Mouse (Mus musculus) ovary, postnatal 14 days (tissue): Measurements from ENCODE around the gene Slc35f6.

Source experiments
- DNase-seq: peaks from one replicate; pipeline ENCODE4 v3.0.0; 2022; ENCODE audit warnings: low spot score

The Slc35f6 gene

GRCm38 (mm10) chr5:30621211-30621790 lies 26.4 kb upstream of the Slc35f6 start:
- DNase-seq, result no peak

DNA sequence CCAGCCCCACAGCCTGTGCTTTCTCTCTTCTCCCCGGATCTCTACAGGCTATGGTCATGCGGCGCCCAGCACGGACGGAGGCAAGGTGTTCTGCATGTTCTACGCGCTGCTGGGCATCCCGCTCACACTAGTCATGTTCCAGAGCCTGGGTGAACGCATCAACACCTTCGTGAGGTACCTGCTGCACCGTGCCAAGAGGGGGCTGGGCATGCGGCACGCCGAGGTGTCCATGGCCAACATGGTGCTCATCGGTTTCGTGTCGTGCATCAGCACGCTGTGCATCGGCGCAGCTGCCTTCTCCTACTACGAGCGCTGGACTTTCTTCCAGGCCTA lies 25.9 kb upstream of the Slc35f6 start:
- no peak for DNase-seq

- no peak for DNase-seq
These were observed 25.4 kb upstream of the Slc35f6 start for GRCm38 (mm10) chr5:30622177-30622840.

DNA sequence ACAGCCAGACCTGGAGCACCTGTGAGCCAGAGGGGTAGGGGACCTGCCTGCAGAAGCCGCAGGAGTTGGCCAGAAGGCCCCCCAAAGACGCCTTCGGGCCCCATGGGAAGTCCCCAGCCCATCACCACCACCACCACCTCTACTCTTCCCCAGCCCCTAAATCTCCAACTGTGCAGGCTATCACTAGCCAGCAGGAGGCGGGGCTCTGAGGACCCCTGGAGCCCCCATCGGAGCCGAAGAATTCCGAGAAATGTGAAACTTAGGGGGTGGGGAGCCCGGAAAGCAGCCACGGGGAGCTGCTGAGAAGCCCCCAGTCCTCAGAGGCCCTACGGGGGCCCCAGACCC lies 24.9 kb upstream of the Slc35f6 start:
- DNase-seq, result no peak

DNA sequence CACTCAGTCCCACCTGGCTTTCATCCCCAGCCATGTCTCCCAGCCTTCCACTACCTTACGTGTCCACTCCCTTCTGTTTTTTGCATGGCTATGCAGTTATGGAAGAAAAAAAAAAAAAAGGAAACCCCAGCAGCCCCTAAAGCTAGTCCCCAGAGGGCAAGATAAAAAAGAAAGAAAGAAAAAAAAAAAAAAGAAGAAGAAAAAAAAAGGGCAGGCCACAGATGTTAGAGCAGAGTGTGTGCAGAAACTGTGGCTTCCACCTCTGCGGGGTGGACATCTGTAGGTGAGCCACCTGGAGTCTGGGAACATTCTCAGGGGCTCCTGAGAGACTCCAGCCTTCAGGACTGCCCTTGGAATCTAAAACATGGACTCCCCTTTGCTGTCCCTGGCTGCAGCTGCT lies 24.4 kb upstream of the Slc35f6 start:
- no peak for DNase-seq

DNA sequence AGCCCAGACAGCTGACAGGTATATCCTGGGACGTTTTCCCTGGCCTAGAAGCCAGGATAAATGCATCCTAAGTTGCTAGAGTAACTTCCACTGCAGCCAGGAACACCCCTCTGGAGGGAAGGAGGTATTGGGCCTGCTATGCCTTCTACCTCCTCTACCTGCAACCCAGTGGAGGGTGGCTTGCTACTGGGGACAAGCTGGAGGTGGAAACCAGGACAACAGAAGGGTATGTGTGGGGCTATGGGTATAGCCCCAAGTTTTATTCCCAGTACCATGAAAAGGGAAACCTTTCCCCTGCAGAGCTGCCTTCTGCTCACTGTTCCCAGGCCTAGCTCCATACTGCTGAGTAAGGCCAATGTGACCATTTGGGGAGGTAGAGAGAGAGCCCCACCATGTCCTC lies 23.4 kb upstream of the Slc35f6 start:
- no peak for DNase-seq

DNA sequence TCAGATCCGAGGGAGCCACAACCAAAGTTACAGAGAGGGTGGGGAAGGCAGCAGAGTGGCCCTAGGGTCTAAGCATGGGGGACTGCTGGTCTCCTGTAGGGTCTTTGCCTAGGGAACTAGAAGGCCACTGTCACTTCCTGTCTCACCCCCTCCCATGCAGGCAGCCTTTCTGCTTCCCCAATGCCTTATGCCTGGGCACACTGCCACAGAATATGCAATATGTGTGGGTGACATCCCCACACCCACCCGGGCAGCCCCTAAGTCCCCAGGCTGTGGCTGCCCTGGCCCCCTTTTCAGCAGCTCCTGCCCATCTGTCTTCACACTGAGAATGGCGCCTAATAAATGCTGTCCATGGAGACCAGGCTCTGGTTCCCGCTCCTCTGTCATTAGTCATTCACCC lies 22.8 kb upstream of the Slc35f6 start:
- DNase-seq, result no peak

DNA sequence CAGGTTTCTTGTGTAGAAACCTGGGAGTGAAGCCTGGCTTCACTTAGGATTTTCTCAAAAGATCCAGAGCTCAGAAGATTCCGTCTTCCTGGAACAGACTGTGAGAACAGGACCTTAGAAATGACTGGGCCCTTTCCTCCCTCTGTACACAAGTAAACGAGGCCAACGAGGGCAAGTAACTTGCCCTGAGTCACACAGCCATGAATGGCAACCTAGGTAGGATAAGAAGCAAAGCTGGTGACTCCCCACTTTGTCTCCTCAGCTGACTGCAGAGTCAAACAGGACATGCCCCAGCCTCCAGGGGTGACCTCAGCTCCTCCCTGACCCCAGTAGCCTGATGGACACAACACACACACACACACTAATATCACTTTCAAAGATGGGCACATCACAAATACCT lies 22.4 kb upstream of the Slc35f6 start:
- DNase-seq, result no peak

- no peak for DNase-seq
These were observed 21.2 kb upstream of the Slc35f6 start for GRCm38 (mm10) chr5:30626331-30627105.

DNA sequence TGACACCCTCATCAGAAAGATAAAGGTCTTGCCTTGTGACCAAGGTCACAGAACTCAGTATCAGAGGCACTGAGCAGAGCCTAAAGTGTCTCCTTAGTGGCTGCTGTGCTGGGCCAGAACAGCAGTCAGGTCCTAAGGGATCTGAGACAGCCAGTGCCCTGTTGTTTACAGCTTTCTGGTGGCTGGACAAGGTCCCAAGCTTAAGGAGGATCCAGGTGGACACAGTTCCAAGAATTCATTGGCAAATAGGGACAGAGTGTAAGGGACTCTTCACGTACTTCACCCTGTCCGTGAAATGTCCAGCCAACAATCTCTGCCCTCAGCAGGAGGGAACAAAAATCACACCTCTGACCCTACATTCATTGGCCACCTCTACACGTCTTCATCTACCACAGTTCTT lies 19.2 kb upstream of the Slc35f6 start:
- no peak for DNase-seq

DNA sequence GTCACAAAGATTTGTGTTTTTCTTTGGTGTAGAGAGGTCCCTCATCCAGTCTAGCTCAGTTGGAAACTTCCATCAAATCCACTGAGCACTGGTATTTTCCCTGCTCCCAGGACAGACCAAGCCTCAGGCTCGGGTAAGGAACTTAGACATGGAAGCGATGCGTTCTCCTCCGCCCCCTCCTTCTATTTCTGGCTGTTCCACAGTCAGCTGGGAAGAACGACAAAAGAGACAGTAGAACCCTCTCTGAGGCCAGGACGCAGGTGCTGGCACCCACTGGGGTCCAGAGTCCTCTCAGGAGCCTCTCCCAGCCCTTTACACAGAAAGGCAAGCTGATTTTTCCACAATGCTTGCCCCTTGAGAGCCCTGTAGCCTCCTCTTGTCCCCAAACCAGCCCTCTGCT lies 17.3 kb upstream of the Slc35f6 start:
- DNase-seq, result no peak

GRCm38 (mm10) chr5:30632134-30632533 lies 15.6 kb upstream of the Slc35f6 start:
- no peak for DNase-seq

DNA sequence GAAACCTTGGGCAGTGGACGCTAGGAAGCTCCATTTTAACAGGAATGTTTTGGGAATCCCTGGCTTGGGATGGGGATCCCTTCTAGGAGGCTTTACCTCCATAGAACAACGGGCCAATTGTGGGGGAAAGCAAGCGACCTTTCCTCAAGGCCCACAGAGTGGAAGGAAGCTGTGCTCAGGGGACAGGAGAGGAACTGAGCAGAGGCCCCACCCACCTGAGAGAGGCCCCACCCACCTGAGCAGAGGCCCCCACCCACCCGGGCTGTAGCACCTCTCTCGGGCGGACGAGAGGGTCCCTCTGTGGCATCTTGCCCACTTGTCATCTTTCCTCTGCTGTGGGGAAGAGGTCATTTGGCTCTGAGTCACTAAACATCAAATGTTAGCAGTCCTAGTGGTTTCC lies 10.7 kb upstream of the Slc35f6 start:
- no peak for DNase-seq

DNA sequence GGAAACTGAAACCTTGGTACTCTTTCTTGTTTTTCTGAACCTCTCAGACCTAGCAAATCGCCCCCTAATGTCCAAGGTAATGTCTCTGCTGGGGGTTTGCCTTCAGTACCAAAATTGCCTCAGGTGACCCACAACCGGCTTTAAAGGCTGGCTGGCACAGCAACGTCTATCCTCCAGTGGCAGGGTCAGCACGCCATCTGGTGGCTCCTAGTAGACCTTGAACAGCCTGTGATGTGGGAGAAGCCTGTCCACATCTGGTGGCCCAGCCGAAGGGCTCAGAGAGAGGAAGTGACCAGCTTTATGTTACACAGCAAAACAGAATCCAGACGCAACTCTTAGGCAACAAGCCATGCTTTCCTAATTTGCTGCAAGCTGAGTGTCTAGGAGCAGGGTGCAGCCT lies 9.7 kb upstream of the Slc35f6 start:
- peak; percentile 65 for DNase-seq

DNA sequence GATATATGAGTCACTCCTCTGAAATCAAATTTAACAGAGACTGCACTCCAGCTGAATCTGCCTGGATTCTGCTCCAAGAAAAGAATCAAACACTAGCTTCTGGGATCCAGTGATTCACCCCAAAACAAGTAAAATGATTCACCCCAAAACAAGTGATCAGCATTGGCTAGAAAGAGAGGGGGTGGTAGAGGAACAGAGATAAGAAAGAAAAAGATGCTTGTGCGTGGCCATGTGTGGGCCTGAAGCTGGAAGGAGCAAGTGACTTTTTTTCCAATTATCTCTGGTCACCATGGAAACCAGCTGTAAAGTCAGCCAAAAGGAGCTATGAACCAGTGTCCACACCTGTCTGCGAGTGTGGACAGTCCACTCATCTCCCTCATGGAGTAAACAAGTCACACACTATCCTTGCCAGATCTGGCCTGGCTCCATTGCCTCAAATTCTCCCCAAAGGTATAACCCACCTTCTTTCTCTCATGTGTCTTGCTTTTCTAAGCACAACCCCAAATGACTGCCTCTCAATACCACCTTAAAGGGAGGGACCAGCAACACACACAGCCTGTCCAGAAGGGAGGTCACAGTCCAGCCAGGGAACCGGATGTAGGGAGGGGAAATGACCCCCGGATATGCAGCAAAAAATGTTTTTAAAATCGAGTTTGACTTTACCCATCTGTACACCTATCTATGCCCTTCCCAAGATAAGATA lies 4.1 kb upstream of the Slc35f6 start:
- no peak for DNase-seq

DNA sequence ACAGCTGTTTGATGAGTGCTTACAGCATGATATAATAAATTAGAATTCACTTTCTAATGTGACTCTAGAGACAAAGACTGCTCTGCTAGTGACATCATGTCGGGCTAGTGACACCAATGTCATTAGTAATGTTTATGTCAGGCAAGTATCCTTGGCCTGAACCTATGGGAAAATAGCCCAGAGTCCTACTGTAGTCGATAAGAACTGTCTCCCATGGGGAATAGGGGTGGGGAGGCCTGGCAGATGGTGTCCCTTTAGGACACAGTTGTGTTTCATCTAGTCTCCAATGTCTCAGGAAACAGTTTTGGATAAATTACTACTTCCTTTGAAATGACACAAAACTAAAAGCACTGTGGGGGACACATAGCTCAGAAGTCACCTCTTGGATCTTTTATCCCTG lies 1.7 kb upstream of the Slc35f6 start:
- DNase-seq, result no peak

- DNase-seq, result no peak
These were observed 337 bp upstream of the Slc35f6 start for GRCm38 (mm10) chr5:30647396-30647795.

DNA sequence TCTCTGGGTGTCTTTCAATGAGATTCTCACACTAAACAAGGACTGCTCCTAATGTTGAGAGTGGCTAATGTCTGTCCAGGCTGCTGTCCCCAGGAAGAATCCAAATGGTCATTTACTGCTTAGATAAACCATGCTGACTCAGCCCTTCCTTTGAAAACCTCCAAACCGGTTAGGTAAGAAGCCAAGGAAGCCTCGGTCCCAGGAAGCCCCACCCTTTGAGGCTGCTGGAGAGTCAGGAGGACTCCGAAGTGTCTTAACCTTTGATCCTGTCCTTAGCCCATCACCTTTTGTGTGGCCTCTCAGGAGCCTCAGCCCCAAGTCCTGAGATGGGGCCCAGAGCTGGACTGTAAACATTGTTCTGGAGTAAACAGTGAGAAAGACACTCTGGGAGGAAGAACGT lies 1.8 kb downstream of the Slc35f6 start:
- no peak for DNase-seq

- DNase-seq, result no peak
These were observed 3.0 kb downstream of the Slc35f6 start for GRCm38 (mm10) chr5:30650756-30651155.

GRCm38 (mm10) chr5:30651554-30651953 lies 3.8 kb downstream of the Slc35f6 start:
- DNase-seq, result no peak

DNA sequence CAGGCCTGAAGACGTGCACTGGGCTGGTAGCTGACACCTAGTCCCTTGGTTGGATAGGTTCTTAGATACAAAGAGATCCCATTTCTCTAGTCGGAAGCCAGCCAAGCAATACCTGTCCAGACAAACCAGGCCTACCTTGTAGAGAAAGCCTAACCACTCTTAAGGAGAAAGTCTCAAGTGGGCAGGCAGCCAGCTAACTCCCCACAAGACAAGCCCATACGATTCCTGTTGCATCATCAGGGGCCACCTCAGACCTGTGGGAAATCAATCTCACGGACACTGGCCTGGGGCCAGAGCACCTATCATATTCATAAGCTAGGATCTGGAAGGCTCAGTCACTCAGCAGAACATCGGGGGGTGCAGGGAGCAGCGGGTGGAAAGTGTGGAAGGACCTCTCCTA lies 5.5 kb downstream of the Slc35f6 start:
- DNase-seq, result no peak

DNA sequence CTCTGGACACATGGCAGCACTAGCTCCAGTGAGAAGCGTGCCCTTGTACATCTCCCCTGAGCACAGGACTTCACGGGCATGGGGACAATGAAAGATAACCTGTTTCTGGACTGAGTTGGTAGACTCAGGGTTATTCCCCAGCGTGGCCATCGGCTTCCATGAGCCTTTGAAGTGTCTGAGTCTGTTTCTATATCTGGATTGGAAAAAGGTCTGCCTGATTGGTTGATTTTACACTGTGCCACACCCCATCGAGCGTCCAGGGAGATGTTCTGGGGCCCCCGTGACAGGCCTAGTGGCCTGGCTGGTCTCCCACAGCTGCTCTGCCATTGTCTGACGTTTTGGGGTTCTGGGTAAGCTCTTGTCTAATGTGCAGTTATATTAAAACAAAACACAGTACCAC lies 7.3 kb downstream of the Slc35f6 start:
- DNase-seq, result no peak

DNA sequence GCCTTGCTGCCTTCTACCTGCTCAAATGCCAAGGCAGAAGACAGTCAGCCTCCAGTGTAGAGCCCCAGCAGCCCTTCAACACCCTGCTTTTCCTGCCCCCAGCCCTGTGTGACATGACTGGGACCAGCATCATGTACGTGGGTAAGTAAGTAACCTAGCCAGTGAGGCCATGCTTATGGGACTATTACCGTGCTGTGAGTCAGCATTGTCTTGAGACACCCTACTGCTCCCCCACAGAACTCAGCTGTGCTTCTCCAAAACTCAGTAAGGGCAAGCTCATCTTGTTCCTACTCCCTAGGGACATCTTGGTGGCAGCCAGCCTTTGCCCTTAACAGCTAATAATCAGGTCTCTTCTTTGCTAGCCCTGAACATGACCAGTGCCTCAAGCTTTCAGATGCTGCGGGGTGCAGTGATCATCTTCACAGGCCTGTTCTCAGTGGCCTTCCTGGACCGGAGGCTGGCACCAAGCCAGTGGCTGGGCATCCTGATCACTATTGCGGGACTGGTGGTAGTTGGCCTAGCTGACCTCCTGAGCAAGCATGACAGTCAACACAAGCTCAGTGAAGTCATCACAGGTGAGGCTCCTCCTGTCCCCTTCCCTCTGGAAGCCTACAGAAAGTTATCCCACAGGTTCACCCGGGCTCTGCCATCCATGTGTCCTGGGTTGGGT lies 7.9 kb downstream of the Slc35f6 start:
- DNase-seq, result no peak
